Mouse (Mus musculus): ENCODE measurements around the gene Olfr988. TPM values are rescaled to one million over a fixed set of nuclear protein-coding genes. Genes with fewer than 3 reads are reported as not detected.
"Not testable (repeated sequence)": the region's sequence is repeated elsewhere in the genome, so short reads cannot be mapped to it uniquely, and the experiment has no call there.

Olfr988 gene
- not detected in 2 replicates for polyA plus RNA-seq (2012; rRNA removed)

DNA sequence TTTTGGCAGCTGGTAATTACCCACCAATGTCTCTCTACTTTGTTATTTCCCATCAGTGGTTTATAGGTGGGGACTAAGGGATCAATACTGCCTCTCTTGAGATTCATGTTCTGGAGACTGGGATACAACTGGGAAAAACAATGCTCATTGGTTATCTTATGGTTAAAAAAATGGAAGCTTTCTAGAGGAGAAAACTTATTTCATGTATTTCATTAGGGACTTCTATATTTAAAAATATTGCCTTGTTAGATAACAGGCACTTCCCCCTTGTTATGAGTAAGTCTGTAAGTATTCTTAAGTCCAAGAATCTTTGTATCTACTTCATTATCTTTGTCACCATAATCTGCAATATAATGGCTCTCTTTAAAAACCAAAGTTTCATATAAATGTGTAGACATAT is at the start of gene Olfr988:
TSS of gene Olfr988 (minus strand) at position 101 of the 400 bp plus-strand sequence.
- DNase-seq (ENCODE audit: low spot score): not testable (repeated sequence)

DNA sequence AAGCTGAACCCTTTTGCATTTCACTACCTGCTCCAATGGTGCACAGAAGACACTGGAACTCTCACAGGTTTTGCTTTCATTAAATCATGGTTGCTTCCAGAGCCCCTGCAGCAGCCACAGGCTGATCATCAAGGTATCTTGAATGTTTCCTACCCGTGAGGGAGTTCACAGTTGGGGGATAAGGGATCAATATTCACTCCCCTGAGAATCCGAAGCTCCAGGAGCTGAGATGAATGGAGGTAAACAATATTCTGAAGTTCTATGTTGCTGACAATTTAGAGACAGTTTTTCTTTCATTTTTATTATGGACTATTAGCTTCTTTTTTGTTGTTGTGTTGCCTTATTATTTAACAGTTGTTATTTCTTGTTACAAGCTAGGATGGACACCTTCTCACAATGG is 46.3 kb upstream of the Olfr988 start, which contains the start of gene Olfr992:
TSS of gene Olfr992 (minus strand) at position 101 of the 400 bp plus-strand sequence.
- DNase-seq (ENCODE audit: low spot score): no peak

DNA sequence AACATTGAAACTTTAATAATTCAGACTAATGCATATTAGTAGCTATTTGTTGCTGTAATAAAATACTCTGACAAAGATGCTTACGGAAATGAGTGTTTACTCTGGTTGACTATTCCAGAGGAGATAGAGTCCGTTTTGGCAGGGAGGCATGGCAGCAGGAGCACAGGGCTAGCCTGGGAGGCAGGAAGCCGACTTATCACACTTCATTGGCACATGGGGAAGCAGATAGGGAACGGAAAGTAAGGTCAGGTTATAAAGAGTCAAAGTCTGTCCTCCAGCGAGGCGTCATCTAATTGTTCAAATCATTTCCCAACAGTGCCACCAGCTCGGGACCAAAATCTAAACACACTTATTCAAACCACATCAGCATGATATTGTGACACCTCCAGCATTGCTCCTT is 23.1 kb downstream of the Olfr988 start:
- DNase-seq (ENCODE audit: low spot score): no peak

DNA sequence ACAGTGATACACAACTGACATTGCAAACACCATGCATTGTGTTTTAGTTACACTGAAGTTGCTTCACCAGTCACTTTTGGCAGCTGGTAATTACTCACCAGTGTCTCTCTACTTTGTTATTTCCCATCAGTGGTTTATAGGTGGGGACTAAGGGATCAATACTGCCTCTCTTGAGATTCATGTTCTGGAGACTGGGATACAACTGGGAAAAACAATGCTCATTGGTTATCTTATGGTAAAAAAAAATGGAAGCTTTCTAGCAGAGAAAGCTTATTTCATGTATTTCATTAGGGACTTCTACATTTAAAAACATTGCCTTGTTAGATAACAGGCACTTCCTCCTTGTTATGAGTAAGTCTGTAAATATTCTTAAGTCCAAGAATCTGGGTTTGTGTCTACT is 23.8 kb downstream of the Olfr988 start, which contains the start of gene Olfr987:
TSS of gene Olfr987 (minus strand) at position 101 of the 400 bp plus-strand sequence.
- DNase-seq (ENCODE audit: low spot score): not testable (repeated sequence)

DNA sequence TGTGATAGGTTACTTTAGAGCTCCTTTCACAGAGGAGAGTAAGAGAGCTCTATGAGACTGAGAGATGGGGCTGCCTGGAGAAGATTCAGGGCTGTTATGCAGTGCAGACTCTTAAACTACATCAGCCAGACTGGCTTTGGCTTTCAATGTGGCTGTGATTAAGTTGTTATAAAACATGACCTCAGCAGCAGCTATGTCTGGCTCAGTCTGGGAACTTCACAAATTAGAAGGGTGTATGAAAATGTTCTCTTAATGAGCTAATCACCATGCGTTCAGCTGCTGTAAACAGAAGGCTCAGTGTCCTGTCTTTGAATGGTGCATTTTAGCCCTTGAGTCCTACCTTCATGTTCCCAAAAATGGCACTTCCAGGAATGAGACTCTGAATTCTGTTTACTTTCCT is 43.9 kb downstream of the Olfr988 start:
- DNase-seq (ENCODE audit: low spot score): no peak

Other genes starting within 250 kb of the Olfr988 start
- gene Aplnr, start 227.0 kb downstream of the Olfr988 start, polyA plus RNA-seq (2012; rRNA removed): 7.3 and 9.6 TPM in 2 replicates
- gene Lrrc55, start 166.0 kb downstream of the Olfr988 start, polyA plus RNA-seq (2012; rRNA removed): 4.3 and 5.1 TPM in 2 replicates
- gene Olfr987, start 23.9 kb downstream of the Olfr988 start, polyA plus RNA-seq (2012; rRNA removed): not detected in 2 replicates
- not detected in 2 replicates for gene Olfr992, start 46.2 kb upstream of the Olfr988 start, polyA plus RNA-seq (2012; rRNA removed)
- not detected in 2 replicates for gene Olfr993, start 51.6 kb upstream of the Olfr988 start, polyA plus RNA-seq (2012; rRNA removed)
- gene Olfr994, start 73.2 kb upstream of the Olfr988 start, polyA plus RNA-seq (2012; rRNA removed): not detected in 2 replicates
- not detected in 2 replicates for gene Olfr995, start 80.4 kb upstream of the Olfr988 start, polyA plus RNA-seq (2012; rRNA removed)
- gene 4833423E24Rik, start 155.8 kb upstream of the Olfr988 start, polyA plus RNA-seq (2012; rRNA removed): 0.03 and 0.10 TPM in 2 replicates
- gene Olfr996, start 216.0 kb upstream of the Olfr988 start, polyA plus RNA-seq (2012; rRNA removed): not detected in 2 replicates
- gene Olfr998, start 225.7 kb upstream of the Olfr988 start, polyA plus RNA-seq (2012; rRNA removed): not detected in 2 replicates
- not detected in 2 replicates for gene Olfr1000, start 248.7 kb upstream of the Olfr988 start, polyA plus RNA-seq (2012; rRNA removed)